Mouse (Mus musculus): ENCODE data around the gene Mink1. TPM values are rescaled to one million over a fixed set of nuclear protein-coding genes. Genes with fewer than 3 reads are reported as not detected.
A peak's percentile ranks its signal among the peaks of the same experiment; 100 is the strongest.
"Not testable (repeated sequence)": the region's sequence is repeated elsewhere in the genome, so short reads cannot be mapped to it uniquely, and the experiment has no call there.

The Mink1 gene
- total and polyA plus RNA-seq, 2 experiments: 11.0 to 51.4 TPM

DNA sequence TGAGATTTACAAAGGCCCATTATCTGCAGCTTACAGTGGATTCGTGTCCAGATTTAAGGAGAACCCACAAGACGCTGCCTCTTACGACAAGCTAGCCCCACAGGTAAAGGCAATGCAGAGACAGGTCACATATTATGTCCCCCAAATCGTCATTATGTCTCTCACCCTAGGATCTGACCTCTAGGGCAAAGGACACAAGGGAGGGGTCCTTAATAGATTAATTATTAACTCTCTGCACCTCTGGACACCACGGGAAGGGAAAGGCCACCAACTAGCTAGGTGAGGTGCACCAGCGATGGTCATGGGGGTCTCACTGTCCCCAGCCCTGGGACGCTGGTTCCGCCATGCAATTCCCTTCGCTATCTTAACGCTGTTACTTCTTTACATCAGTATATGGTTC lies 43.8 kb upstream of the Mink1 start, which contains the start of gene Gltpd2:
Gene Gltpd2 (plus strand): TSS at position 274 of the 400 bp plus-strand sequence.
- Histone ChIP-seq H3K9ac (ENCODE audit: low read depth, low read length) (peak within 1 kb of the TSS; percentile 97), H3K36me3 (ENCODE audit: control insufficient read depth, insufficient read depth, low read length) (no peaks in the 10 kb centered on the region; the same call in 1 of the 2 replicates), H3K4me1 (ENCODE audit: control insufficient read depth, insufficient read depth, low read length) (peaks cover 13% of the 10 kb centered on the region), H3K27ac (replicated peaks; ENCODE audit: insufficient read depth, low read depth, low read length) (peak within 1 kb of the TSS; percentile 99), H3K27me3 (ENCODE audit: control insufficient read depth, insufficient read depth, low read length) (no peaks in the 10 kb centered on the region), H3K4me3 (ENCODE audit: insufficient read depth, low read depth, low read length) (peak within 1 kb of the TSS; percentile 84), H3K79me2 (ENCODE audit: control insufficient read depth, insufficient read depth, low read length) (peaks cover 5% of the 10 kb centered on the region; the same call in 1 of the 2 replicates)
- no peak for TF ChIP-seq CTCF (IDR thresholded peaks at IDR 0.05; ENCODE audit: low read depth, low read length)
- TF ChIP-seq POLR2A (IDR thresholded peaks at IDR 0.05; ENCODE audit: extremely low read depth, insufficient read depth, low read length): peak; percentile 80
- peak; percentile 92 for DNase-seq (ENCODE audit: extremely low read depth, low read depth, low spot score)
- 25% methylated on average over 10 of the region's 10 CpGs for WGBS

DNA sequence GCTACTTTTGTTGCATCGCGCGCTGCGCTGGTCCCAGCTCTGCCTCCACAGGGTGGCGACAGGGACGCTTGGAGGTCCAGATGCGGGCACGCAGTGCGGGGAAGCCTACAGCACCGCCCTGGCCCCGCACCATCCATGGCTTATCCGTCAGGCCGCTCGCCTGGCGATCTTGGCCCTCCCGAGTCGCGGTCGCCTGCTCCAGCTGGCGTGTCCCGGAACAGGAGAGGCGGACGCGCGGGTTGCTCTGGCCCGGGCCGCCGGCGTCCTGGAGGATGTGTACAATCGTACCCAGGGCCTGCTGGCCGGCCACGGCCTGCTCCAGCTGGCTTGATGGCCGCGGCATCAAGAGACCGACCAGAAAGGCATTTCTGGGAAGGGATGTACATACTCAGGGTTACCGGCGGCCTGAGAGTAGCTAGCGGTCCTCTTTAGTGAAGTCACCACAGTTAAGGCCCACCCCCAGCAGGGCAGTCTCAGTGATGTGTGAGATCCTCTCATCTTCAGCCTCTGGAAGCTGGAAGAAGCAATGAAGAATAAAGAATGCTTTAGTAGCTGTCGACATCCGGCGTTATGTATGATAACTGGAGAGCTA lies 42.4 kb upstream of the Mink1 start:
- H3K27me3 ChIP-seq (ENCODE audit: control insufficient read depth, insufficient read depth, low read length): no peaks in the 10 kb centered on the region
- TF ChIP-seq POLR2A (IDR thresholded peaks at IDR 0.05; ENCODE audit: extremely low read depth, insufficient read depth, low read length) (no peak), CTCF (IDR thresholded peaks at IDR 0.05; ENCODE audit: low read depth, low read length) (peak; percentile 31; the same call in 1 of the 2 replicates)
- peak overlapping the region; percentile 97 for H3K9ac ChIP-seq (ENCODE audit: low read depth, low read length)
- DNase-seq (ENCODE audit: extremely low read depth, low read depth, low spot score): peak; percentile 60
- 12% methylated on average over 41 of the region's 41 CpGs for WGBS
- H3K4me1 ChIP-seq (ENCODE audit: control insufficient read depth, insufficient read depth, low read length): peaks cover 13% of the 10 kb centered on the region
- H3K79me2 ChIP-seq (ENCODE audit: control insufficient read depth, insufficient read depth, low read length): peaks cover 5% of the 10 kb centered on the region; the same call in 1 of the 2 replicates
- H3K4me3 ChIP-seq (ENCODE audit: insufficient read depth, low read depth, low read length): peak overlapping the region; percentile 84
- H3K27ac ChIP-seq (replicated peaks; ENCODE audit: insufficient read depth, low read depth, low read length): peak overlapping the region; percentile 99
- H3K36me3 ChIP-seq (ENCODE audit: control insufficient read depth, insufficient read depth, low read length): no peaks in the 10 kb centered on the region

DNA sequence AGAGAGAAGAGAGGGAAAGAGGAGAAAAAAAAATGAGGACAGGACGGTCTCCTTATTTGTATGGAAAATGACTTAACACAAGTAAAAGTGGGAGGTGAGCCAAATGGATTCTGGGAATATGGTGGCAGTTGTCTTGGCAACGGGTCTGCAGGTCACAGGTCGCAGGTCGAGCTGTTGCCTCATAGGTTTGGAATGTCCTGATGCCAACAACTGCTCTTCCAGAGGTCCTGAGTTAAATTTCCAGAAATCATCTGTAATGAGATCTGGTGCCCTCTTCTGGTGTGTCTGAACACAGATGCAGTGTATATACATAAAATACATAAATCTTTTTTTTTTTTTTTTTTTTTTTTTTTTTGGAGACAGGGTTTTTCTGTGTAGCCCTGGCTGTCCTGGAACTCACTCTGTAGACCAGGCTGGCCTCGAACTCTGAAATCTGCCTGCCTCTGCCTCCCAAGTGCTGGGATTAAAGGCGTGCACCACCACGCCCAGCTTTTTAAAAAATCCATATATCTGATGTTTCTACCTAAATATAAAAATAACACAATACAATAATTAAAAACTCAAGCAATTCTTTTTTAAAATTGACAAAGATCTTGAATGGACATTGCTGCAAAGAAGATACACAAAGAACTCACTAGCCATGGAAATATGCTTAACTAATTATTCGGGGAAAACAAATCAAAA lies 39.2 kb upstream of the Mink1 start:
- DNase-seq (ENCODE audit: extremely low read depth, low read depth, low spot score): peak; percentile 98
- H3K4me3 ChIP-seq (ENCODE audit: insufficient read depth, low read depth, low read length); H3K27me3 ChIP-seq (ENCODE audit: control insufficient read depth, insufficient read depth, low read length); H3K9ac ChIP-seq (ENCODE audit: low read depth, low read length); H3K79me2 ChIP-seq (ENCODE audit: control insufficient read depth, insufficient read depth, low read length): not testable (repeated sequence)
- peak overlapping the region; percentile 94 for H3K27ac ChIP-seq (replicated peaks; ENCODE audit: insufficient read depth, low read depth, low read length)
- peaks cover 12% of the 10 kb centered on the region for H3K4me1 ChIP-seq (ENCODE audit: control insufficient read depth, insufficient read depth, low read length)
- peaks cover 16% of the 10 kb centered on the region for H3K36me3 ChIP-seq (ENCODE audit: control insufficient read depth, insufficient read depth, low read length)
- WGBS: 50% methylated on average over 8 of the region's 8 CpGs

DNA sequence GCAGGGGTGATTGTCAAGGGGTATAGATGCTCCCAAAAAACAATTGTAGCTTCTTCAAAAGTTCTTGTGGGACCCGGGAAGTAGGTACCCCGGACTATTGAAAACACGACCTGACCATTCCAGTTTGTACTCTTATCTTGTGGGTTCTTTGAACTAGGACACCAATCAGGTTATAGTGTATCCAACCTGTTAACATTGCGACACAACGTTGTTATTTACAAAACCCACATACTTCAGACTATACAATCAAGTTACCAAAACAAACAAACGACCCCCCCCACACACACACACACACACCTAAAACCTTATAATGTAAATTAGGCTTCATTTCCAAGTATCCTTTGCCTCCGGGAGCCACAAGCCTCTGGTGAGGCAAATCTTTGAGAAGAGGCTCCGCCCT lies 37.9 kb upstream of the Mink1 start:
- Histone ChIP-seq H3K4me1 (ENCODE audit: control insufficient read depth, insufficient read depth, low read length) (peaks cover 12% of the 10 kb centered on the region), H3K27ac (replicated peaks; ENCODE audit: insufficient read depth, low read depth, low read length) (peak overlapping the region; percentile 61), H3K79me2 (ENCODE audit: control insufficient read depth, insufficient read depth, low read length) (peaks cover 5% of the 10 kb centered on the region; the same call in 1 of the 2 replicates), H3K36me3 (ENCODE audit: control insufficient read depth, insufficient read depth, low read length) (peaks cover 16% of the 10 kb centered on the region), H3K4me3 (ENCODE audit: insufficient read depth, low read depth, low read length) (peak overlapping the region; percentile 18), H3K9ac (ENCODE audit: low read depth, low read length) (peak overlapping the region; percentile 39; the same call in 1 of the 2 replicates), H3K27me3 (ENCODE audit: control insufficient read depth, insufficient read depth, low read length) (no peaks in the 10 kb centered on the region)
- DNase-seq (ENCODE audit: extremely low read depth, low read depth, low spot score): peak; percentile 94
- 2% methylated on average over 8 of the region's 8 CpGs for WGBS
- TF ChIP-seq POLR2A (IDR thresholded peaks at IDR 0.05; ENCODE audit: extremely low read depth, insufficient read depth, low read length) (no peak), CTCF (IDR thresholded peaks at IDR 0.05; ENCODE audit: low read depth, low read length) (no peak)

DNA sequence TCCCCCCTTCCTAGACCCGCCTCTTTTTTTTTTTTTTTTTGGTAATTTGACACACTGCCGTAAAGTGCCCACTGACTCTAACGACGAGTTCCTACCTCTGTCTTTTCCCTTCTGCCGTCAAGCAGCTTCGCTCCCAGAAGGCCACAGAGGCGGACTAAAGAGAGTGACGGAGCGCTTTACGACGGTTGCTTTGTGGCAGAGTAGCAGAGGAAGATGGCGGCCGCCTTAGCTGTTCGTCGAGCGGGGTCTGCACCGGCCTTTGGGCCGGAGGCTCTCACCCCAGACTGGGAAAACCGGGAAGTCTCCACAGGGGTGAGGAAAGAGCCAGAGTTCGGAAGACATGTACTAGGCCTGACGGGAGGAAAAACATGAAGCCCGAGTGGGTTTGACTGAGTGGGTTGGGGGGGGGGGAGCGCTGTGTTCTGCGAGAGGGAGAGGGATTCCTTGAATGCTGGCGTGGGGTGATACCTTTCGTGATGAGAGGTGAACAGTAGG lies 37.5 kb upstream of the Mink1 start, which contains the start of gene Psmb6:
Gene Psmb6 (plus strand): TSS at position 184 of the 495 bp plus-strand sequence.
- TF ChIP-seq POLR2A (IDR thresholded peaks at IDR 0.05; ENCODE audit: extremely low read depth, insufficient read depth, low read length) (peak; percentile 77; the same call in 1 of the 2 replicates), CTCF (IDR thresholded peaks at IDR 0.05; ENCODE audit: low read depth, low read length) (no peak)
- Histone ChIP-seq H3K4me1 (ENCODE audit: control insufficient read depth, insufficient read depth, low read length) (peaks cover 12% of the 10 kb centered on the region), H3K4me3 (ENCODE audit: insufficient read depth, low read depth, low read length) (peak within 1 kb of the TSS; percentile 72), H3K27me3 (ENCODE audit: control insufficient read depth, insufficient read depth, low read length) (no peaks in the 10 kb centered on the region), H3K27ac (replicated peaks; ENCODE audit: insufficient read depth, low read depth, low read length) (peak within 1 kb of the TSS; percentile 61), H3K9ac (ENCODE audit: low read depth, low read length) (peak within 1 kb of the TSS; percentile 83), H3K79me2 (ENCODE audit: control insufficient read depth, insufficient read depth, low read length) (peaks cover 1% of the 10 kb centered on the region; the same call in 1 of the 2 replicates), H3K36me3 (ENCODE audit: control insufficient read depth, insufficient read depth, low read length) (peaks cover 16% of the 10 kb centered on the region)
- WGBS: under 1% methylated on average over 26 of the region's 26 CpGs
- peak; percentile 97 for DNase-seq (ENCODE audit: extremely low read depth, low read depth, low spot score)
